Mouse (Mus musculus) ovary, adult 18-20 months (tissue): ENCODE measurements around the gene Pepd.
"Not testable (repeated sequence)": the region's sequence is repeated elsewhere in the genome, so short reads cannot be mapped to it uniquely, and the experiment has no call there.

Experiments used
- DNase-seq: peaks from one replicate; pipeline ENCODE4 v3.0.0; 2022; ENCODE audit warnings: low spot score, mixed read lengths

The Pepd gene

DNA sequence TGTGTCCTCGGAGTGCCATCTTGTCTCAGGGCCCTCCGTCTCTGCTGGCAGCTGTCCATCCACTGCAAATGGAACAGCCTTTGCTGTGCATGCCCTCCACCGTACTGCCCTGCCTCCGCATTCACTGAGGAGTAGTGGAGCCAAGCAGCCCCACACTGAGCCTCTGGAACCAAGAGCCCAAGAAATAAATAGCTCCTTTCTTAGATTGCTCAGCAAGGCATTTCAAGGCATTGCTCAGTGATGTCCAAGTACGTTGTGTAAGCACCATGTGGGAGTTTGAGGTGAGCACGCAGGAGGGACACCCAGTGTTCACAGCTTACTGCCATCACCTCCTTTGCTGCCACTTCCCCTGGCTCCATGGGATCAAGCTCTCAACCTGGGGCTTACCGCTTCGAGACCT lies 20.5 kb downstream of the Pepd start:
- no peak for DNase-seq

DNA sequence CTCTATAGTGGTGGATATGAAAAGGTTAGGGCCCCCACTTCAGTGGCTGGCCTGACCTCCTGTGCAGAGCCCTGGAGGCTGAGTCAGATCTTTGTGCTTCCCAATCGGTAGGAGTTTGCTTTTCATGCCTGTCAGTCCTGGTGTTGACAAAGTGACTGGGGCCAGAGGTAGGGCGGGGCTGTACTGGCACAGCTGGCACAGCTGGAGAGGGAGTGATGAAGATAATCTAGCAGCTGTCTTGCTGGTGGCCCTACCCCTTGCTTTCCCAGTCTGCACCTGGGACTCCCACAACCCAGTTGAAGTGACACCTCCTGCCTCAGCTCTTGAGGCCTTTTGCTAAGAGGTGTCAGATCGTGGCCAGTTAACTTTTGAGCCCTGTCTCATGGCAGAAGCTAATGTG lies 21.0 kb downstream of the Pepd start:
- no peak for DNase-seq

DNA sequence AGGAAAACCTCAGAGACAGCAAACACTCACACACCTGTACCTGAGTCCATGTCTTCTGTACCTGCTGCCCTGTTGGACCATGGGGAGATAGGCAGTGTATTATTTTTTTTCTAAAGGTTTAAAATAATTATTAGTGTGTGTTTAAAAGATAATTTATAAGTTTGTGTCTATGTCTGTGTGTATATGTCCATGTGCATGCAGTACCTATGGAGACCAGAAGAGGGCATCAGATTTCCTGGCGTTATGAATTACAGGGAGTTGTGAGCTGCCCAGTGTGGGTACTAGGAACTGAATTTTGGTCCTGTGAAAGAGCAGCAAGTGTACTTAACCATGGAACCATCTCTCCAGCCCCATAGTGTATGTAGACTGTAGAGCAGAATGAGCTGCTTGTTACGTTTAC lies 24.2 kb downstream of the Pepd start:
- no peak for DNase-seq

DNA sequence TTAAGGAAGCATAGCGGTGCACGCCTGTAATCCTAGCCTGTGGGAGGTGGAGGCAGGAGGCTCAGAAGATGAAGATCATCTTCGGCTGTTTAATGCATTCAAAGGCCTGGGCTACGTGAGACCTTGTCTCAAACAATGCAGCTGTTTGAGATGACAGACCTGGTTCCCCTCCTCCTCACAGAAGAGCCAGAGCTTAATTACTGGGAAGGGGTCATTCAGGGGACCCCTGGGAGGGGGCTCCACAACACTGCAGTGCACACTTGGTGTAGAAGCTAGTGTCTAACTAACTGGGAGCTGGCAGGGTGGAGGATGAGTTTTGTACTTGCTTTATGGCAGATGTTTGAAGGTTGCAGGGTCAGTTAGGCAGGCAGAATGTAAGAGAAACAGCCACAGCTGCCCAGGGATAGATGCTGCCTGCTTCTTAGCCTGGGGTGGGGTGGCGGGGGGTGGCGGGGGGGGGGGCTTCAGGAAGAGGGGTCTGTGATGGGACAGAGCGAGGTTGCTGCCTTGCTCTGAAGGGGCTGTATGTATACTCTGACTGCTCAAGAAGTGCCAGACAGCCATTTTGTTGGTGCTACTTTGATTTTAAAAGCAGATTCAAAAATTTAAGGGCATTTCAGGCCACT lies 26.6 kb downstream of the Pepd start:
- no peak for DNase-seq

DNA sequence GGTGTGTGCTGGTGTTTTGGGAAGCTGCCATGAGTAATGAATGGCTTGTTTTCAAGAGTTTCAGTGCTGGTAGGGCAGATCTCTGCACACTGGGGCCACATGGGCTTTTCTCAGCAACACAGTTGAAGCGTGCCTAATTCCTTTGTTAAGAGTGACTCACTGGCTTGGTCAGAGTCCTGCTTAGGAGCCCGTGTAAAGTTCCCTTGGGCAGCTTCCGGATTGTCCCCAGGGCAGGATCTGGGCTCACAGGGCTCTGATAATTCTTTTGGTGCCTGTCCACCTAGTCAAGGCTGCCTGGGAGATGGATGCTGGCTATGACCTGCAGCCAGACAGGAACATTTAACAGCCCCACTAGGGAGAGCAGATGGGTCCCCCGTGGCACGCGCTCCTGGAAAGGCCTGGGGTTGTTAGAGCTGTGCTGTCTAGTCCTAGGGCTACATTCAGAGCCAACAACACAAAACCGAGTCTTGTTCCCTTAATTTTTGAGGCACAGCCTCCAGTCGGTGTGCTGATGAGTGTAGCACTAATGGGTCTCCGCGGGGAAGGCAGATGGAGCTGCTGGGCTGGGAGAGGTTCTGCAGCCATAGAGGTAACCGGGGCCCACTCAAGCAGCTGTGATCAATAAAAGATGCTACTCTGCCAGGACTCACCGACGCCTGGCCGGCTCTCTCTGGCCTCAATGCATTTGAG lies 27.2 kb downstream of the Pepd start:
- DNase-seq, result no peak

DNA sequence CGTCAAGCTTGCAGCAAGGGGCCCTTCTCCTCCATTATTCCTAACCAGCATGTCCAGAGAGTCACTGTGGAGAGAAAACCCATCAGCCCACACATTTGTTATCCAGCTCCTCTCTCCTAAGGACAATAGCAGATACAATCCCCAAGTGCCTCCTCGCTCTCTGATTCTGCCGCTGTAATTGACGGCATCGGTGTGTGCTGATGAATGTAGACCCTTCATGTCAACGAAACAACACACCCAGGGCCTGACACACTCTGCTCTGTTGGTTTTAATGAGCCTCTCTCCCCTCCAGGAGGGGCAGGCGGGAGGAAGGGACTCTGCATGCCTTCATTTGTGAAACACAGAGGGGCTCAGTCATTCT lies 27.8 kb downstream of the Pepd start:
- DNase-seq, result no peak

DNA sequence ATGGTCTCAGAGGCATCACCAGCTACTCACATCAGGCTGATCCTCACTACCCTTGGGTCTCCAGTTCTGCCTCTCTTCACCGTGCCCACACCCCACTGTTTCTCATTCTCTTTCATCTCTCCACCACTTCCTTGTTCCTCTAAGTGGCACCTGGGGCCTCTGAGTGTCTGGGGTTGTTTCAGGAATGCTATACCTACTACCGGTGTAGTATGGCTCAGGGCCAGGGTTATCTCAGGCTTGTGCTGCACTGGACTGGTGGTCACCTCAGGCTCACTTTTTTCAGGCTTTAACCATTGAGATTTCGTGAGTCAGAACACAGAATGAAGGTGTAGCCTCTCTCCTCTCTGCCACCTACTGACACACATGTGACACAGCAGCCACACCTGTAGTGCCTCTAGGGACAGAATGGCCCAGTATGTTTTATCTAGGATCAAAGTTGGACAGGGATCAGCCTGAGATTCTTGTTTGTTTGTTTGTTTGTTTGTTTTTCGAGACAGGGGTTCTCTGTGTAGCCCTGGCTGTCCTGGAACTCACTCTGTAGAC lies 31.5 kb downstream of the Pepd start:
- no peak for DNase-seq

DNA sequence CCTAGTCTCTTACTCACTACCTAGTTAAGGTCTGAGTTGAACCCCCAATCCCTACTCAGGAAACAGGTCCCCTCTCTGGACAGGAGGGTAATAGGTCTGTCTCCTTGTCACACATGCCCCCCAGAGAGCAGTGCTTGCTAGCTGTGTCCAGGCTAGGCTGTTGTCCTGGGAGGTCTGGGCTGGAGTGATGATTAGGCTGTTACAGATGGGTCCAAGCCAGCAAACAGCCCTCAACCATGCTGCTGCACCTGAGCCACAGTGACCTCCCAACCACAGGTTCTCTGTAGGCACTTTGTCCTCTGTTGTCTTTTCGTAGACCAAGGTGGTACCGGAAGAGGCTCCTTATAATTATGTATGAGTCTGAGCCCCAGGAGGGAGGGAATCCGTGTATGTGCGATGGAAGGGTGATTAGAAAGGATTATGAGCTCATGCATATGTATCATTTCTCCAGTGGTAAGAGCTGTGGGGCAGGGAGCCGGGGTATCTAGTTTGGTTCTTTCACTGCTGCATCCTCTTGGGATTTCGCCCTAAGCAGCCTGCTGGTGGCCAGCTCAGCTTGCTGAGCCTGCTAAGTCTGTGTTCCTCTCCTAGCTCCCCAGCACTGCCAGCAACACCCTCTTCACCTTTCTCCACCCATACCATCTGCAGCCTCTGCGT lies 34.2 kb downstream of the Pepd start:
- no peak for DNase-seq

DNA sequence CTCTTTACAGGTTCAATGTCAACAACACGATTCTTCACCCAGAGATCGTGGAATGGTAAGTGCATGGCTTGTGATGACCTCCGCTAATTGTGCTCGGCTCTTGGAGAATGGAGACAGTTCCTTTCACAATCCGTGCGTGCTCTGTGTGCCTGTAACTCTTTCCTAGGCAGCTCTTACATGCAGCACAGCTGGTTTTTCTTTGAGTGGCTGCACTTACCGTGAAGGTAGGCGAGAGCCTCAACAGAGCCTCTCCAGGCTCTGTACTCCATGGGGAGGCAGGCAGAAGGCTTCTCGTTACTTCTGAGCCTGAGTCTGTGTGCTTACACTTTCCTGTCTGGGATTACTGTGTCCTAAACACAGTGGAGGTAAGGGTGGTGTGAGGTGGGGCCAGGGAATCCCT lies 42.4 kb downstream of the Pepd start:
- no peak for DNase-seq

DNA sequence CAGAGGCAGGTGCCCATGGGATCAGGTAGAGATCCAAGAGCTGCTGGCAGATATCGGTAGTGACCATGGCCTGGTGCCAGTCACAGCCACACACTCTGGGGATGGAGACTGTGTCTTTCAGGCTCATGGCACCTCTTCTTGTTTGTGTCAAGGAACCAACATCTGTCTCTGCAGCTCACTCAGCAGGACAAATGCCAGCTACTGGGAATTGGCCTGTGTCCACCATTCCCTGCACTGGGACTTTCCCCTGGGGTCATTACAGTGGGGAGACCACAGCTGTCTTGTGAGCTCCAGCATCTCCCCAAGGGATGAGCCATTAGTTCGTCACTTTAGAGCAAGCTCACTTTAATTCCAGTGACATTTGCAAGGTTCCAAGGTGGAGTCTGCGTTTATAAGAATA lies 43.1 kb downstream of the Pepd start:
- DNase-seq, result no peak

DNA sequence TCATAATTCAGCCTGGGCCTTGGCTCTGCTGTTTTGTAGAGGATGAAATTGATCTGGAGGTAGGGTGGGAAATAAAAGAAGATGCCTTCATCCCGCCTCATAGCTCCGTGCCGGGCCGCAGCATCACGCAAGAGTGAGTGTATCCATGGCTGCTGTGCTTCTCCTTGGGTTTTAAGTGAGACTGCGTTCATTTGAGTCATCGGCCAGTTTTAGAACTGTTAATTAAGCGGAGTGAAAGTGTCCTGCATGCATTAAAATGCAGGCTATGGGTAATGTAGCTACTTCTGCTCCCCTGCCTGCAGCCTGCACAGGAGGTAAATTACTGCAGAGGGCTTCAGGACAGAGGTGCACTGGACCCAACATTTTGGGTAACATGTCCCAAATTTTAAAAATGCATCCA lies 45.0 kb downstream of the Pepd start:
- no peak for DNase-seq

DNA sequence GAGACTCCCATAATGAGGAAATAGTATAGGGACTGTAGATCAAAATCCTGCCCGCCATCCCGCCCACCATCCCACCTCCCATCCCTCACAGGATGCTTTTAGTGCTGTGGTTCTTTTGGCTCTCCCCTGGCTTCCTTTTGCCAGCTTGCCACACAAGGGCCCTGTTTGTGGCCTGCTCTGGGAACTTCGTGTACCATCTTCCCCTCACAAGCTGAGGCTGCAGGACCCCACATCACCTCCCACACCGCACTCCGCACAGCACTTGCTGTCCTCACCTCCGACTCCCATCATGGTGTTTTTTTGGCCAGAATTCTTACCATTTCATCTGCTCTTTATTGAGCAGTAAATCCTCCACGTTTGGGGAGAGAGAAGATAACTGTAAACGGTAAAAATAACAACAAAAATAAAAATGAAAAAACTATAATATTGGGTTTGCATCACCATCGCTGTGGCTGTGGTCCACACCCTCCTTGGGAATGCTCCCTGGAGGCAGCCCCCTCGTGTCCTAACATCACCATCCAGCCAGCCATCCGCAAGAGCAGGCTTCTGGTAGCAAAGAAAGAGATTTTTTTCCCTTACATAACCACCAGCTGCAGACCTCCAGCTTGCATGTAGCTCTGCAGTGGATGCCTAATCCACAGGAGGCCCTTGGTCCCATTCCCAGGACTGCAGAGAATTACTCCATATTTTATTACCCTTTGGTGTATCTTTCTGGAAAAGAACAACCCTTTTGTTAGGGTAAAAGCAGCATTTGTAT lies 51.9 kb downstream of the Pepd start:
- DNase-seq, result no peak

DNA sequence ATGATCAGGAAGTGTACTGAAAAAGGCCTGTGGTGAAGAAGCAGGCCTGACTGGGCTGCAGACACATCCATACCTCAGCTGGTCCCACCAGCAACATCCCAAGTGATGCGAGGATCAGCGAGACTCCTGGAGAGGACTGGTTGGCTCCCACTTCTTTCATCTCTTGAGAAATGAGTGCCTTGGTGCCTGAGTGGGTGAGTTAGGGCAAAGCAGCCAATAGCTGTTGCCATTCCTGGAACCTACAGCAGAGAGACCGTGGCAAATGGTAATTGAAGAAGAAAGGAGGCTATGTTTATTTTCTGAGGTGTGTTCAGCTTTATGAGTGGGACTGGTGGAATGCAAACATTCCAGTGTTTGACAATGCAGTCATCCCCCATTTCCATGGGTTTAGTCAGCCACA lies 55.2 kb downstream of the Pepd start:
- no peak for DNase-seq

DNA sequence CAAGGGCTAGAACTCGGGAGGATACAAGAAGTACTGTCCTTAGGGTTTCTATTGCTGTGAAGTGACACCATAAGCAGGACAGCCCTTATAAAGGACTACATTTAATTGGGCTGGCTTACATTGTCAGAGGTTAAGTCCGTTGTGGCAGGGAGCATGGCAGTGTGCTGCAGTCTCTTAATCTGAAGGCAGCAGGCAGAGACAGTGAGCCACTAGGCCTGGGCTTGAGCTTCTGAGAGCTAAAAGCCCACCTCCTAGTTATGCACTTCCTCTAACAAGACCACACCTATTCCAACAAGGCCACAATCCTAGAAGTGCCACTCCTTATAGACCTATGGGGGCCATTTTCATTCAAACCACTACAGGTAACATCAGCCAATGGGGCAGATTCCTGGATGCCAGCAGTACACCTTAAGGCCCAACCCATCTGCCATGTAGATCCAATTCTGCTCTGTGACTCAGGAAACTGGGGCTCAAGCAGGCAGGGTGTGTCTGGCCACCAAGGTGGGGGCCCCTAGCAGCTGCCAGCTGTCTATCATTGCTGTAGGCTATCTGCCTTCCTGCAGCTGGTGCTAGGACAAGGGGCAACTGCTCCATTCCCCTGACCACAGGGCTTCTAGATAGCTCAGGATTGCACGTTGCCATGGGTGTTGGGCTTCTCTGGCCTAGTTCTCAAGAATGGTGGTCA lies 56.7 kb downstream of the Pepd start:
- no peak for DNase-seq

DNA sequence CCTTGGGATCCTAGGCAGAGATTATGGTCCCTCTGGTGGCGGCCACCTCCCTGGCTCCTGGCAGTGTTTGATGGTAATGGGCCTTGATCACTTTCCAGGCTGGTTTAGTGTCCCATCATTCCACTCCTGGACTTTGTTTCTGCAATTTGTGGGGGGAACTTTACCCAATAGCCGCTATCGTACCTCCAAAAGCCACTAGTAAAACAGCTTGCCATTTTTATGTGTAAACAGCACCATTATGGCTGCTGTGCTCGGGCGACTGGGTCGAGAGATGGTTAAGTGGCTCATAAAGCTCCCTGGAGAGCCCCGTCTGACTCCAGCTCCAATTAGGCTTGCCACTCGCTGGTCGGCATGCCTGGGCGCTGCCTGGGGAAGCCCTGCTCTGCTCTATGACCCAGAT lies 59.6 kb downstream of the Pepd start:
- DNase-seq, result no peak

DNA sequence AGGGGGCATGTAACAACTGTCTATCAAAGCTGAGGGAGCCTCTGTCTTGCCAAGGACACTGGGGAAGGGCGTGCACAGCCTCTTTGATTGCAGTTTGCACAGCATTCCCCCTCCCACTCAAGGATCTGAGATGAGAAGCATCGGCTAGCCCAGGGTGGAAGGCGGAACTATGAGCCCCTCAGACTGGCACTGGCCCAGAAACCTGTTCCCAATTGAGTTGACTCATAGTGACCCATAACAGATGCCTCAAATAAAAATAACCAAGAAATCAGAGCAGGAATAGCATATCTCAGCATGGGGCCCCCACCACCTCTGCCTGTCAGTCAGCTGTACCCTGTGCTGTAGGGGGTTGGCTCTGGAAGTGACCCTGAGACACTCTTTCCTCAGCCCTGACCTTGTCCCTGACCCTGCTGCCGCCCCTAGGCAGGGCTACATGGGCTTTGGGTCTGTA lies 60.8 kb downstream of the Pepd start:
- DNase-seq, result no peak

DNA sequence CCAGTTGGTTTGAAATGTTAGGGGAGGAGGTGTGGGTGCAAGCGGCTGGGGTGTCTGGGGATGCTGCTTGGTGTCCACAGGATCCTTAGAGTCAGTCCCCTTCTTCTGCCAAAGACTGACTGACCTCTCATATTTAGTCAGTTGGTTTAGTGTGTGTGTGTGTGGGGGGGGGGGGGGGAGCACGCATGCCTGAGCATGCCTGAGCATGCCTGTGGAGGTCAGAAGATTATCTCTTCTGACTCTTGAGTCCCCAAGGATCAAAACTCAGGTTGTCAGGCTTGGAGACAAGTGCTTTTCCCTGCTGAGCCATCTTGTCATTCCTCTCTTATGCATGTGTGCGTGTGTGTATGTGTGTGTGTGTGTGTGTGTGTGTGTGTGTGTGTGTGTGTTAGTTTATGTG lies 61.7 kb downstream of the Pepd start:
- no peak for DNase-seq

DNA sequence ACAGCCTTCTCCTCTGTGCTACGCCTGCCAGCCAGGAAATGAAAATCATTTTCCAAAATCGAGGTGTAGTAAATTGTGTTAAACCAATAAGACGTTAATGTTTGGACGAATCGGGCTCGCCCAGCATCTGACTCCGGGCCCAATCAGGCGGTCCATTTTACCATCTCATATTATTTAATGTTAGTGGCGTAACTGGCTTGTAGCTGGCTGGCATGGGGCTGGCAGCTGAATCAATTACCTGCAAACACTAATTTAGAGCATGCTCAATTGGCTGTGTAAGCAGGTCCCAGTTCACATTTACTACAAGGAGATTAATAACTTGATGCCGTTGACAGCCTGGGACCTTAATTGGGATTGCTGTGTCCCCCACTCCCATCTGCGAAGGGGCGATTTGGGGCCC lies 63.7 kb downstream of the Pepd start:
- no peak for DNase-seq

DNA sequence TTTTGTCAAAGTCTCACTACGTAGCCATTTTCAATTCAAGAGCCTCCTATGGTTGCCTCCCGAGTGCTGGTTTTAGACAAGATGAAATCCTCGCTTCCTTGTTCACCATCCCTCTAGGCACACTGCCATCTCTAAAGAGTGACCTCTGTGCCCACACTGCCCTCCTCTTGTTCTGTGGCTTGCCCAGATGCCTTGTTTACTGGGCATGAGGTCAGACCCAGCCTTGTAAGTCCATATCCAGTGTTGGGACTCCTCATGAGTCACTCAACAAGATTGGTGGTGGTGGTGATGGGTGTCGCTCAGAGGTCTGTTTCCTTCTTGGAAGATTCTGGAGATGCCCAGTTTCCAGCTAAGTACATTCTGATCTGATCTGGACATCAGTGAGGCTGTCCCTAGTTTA lies 65.2 kb downstream of the Pepd start:
- no peak for DNase-seq

DNA sequence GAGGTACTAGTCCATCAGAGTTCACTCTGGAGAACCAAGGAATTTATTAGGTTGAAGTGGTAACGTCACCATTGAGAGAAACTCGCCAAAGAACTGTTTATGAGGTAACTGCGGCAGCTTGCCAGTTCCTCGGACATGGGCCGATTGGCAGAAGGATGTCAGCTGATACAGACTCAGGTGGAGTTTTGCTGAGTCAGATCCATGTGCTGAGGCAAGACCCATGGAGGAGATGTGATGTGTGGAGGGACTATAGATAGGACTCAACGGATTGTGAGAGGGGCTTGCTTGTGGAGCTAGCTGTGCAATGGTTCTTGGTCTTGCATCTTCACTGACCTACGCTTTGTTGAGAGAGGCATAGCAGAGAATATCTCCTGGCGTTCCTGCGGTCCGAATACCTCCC lies 69.6 kb downstream of the Pepd start:
- no peak for DNase-seq

DNA sequence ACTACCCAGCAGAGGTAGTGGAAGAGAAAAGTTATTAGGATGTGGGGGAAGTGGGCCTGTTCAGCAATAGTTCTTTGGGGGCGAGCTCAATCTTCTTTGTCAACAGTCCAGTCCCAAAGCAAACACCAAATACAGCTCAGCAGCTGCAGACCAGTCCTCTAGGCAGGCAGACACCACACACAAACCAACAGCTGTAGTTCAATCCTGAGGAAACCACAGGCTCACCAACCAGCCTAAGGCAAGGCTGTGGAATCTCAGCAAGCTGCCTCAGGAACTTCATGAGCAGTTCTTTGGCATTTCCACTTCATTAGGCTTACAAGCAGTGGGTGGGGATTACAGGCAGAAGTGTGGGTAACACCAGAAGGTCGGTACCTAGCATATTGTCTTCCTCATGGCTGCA lies 70.2 kb downstream of the Pepd start:
- DNase-seq, result not testable (repeated sequence)
